Mouse (Mus musculus) kidney, adult 11 months (tissue): ENCODE measurements around the gene Gm4907.
"Not testable (repeated sequence)": the region's sequence is repeated elsewhere in the genome, so short reads cannot be mapped to it uniquely, and the experiment has no call there.

Experiments
- DNase-seq: peaks from one replicate; pipeline ENCODE4 v3.0.0; 2022

The Gm4907 gene

DNA sequence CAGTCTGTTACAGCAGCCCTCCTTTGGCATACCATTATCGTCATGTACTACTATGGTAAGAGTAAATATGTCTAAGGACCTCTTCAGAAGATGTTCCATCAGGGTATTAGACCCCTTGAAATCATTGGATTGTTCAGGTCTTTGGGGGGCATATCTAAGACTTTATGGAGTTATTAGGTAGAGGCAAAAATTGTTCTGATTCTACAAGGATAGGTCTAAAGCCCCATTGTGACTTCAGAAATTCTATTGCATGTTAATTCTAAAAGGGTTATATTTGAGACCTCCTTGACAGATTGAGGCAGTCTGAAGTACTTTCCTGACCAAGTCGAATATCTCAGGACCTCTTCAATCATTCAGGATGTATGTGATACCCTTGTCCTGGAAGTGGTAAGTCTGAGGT lies at the start of gene Gm4907:
Gene Gm4907 (plus strand): TSS at position 301 of the 400 bp plus-strand sequence.
- DNase-seq = not testable (repeated sequence)

DNA sequence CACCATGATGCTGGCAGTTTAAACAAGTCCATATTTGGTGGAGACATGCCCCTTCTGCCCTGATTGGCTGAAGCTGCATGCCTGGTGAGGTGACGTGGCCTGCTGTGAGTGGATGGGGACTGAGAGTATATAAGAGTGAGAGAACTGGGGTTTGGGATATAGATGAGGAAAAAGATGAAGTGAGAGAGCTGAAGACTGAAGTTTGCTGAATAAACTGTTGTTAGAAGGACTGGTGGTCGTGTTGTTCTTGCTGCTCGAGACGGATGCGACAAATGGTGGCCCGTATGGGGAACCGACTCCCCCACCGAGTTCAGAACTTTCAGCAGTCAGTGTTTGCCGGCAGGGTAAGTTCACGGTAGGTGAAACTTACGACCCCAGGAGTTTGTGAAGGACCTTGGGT lies 48.6 kb upstream of the Gm4907 start:
- DNase-seq = not testable (repeated sequence)

DNA sequence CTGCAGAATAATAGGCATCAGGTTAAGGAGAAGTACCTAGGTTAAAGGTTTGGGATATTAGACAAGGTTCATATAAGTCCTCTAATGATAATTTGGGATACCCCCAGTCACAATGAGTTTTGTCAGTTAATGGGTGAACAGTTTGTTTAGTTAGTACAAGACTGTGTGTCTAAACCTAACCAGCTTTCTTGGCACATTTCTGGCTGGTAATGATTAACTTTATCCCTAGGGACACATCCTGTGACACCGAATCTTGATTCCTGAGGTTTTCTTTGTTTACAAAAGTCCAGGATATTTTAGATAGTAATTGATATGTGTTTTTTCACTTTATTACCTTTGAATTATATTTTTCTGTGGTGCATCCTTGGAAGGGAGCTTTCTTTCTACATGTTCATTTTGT lies 41.4 kb upstream of the Gm4907 start:
- no peak for DNase-seq

DNA sequence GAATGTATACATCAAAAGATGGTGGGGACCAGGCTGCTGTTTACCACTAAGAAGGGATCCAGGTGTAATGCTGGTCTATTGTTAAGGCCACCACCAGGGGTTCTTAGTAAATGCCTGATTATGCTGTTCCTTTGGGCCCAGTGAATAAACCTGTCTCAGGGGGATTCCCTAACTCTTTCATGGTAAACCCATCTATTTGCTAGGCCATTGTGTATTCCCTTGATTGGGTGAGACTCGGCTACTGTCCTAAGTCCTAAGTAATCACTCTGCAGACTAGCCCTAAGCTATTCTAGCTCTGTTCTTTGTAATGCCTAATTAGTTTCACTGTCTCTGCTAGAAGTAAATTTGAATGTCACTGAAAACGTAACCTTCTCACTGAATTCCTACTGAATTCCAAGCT lies 71.8 kb downstream of the Gm4907 start:
- no peak for DNase-seq
